Mouse (Mus musculus) lung, embryonic 14.5 days (tissue): ENCODE data around the gene Sema6d. TPM values are rescaled to one million over a fixed set of nuclear protein-coding genes. Genes with fewer than 3 reads are reported as not detected.

ENCODE experiments used
- ATAC-seq: fragments of 200-750 bp; cut with Nextera tagmentation; 2 replicates; pipeline ENCODE4 v1.8.0; 2017; ENCODE audit warnings: mild to moderate bottlenecking, moderate TSS enrichment, moderate library complexity; ENCODE audit not compliant: insufficient read depth
- DNase-seq: peaks from one replicate; pipeline ENCODE4 v3.0.0-alpha.2; 2015
- H3K27ac ChIP-seq: fragments of 300-500 bp; sonication (generic); 2 replicates; pipeline ENCODE4 v1.5.1; 2014; ENCODE audit warnings: low read depth, mild to moderate bottlenecking, moderate library complexity
- H3K27me3 ChIP-seq: fragments of 300-500 bp; sonication (generic); 2 replicates; pipeline ENCODE4 v1.6.1; 2014; ENCODE audit warnings: low read length, control low read depth; ENCODE audit not compliant: insufficient read depth
- H3K36me3 ChIP-seq: fragments of 300-500 bp; sonication (generic); 2 replicates; pipeline ENCODE4 v1.6.1; 2014; ENCODE audit warnings: control low read depth; ENCODE audit not compliant: insufficient read depth
- H3K4me1 ChIP-seq: fragments of 300-500 bp; sonication (generic); 2 replicates; pipeline ENCODE4 v1.6.1; 2014; ENCODE audit warnings: antibody characterized with exemption, control low read depth; ENCODE audit not compliant: insufficient read depth
- H3K4me2 ChIP-seq: fragments of 300-500 bp; sonication (generic); 2 replicates; pipeline ENCODE4 v1.6.1; 2014; ENCODE audit warnings: mild to moderate bottlenecking
- H3K4me3 ChIP-seq: fragments of 300-500 bp; sonication (generic); 2 replicates; pipeline ENCODE4 v1.5.1; 2014; ENCODE audit warnings: low read depth, low read length
- H3K9ac ChIP-seq: fragments of 300-500 bp; sonication (generic); 2 replicates; pipeline ENCODE4 v1.6.1; 2014
- H3K9me3 ChIP-seq: fragments of 300-500 bp; sonication (generic); 2 replicates; pipeline ENCODE4 v1.6.1; 2016; ENCODE audit warnings: low read depth, low read length, control low read depth
- CTCF ChIP-seq: IDR thresholded peaks from 2 replicates; pipeline ENCODE4 v1.5.1; 2016; ENCODE audit warnings: antibody characterized with exemption, low read depth
- WGBS: fragments of 180-500 bp; shearing (Covaris S2); extraction: QIAGEN DNeasy Blood & Tissue Kit; methylation state at CpG from one replicate; pipeline ENCODE4 v1.1.7; 2014; 5-methylcytosine and 5-hydroxymethylcytosine counted together
- polyA plus RNA-seq: library from polyadenylated mRNA; unstranded; fragments of >200 nt; fragmentation: Nextera tagmentation; extraction: Ambion mirVana; gene quantifications from 2 replicates; pipeline ENCODE4 v1.2.1, GENCODE M21; 2014

Gene Sema6d
- polyA plus RNA-seq, 1 experiment from 2014 or later = 26.7 TPM

GRCm38 (mm10) chr2:124436704-124437103 is 346.9 kb downstream of the Sema6d start:
- H3K4me1 ChIP-seq = no peaks in the 10 kb centered on the region
- WGBS = 53% methylated on average over 8 of the region's 8 CpGs
- no peak overlapping the region for H3K4me2 ChIP-seq
- H3K9me3 ChIP-seq = no peaks in the 10 kb centered on the region
- H3K27me3 ChIP-seq = no peaks in the 10 kb centered on the region
- H3K9ac ChIP-seq = no peak overlapping the region
- TF ChIP-seq CTCF = no peak
- DNase-seq = no peak
- no peaks in the 10 kb centered on the region for H3K36me3 ChIP-seq
- no peak for ATAC-seq
- no peak overlapping the region for H3K4me3 ChIP-seq
- H3K27ac ChIP-seq = no peak overlapping the region

- no peak overlapping the region for H3K4me2 ChIP-seq
- no peaks in the 10 kb centered on the region for H3K4me1 ChIP-seq
- H3K9ac ChIP-seq = no peak overlapping the region
- no peaks in the 10 kb centered on the region for H3K27me3 ChIP-seq
- H3K4me3 ChIP-seq = no peak overlapping the region
- no peaks in the 10 kb centered on the region for H3K36me3 ChIP-seq
- peak; percentile 33 for DNase-seq
- ATAC-seq = no peak
- no peaks in the 10 kb centered on the region for H3K9me3 ChIP-seq
- 78% methylated on average over 2 of the region's 2 CpGs for whole genome bisulfite sequencing
- no peak overlapping the region for H3K27ac ChIP-seq
- no peak for TF ChIP-seq CTCF
Observed at GRCm38 (mm10) chr2:124444199-124444598, 354.4 kb downstream of the Sema6d start.

- Histone ChIP-seq H3K4me3 (no peak overlapping the region), H3K27me3 (no peaks in the 10 kb centered on the region), H3K27ac (no peak overlapping the region), H3K9ac (no peak overlapping the region), H3K9me3 (no peaks in the 10 kb centered on the region), H3K4me1 (0 out of 2 replicates have a peak, but pooled peaks cover 6% of the 10 kb centered on the region), H3K4me2 (no peak overlapping the region), H3K36me3 (no peaks in the 10 kb centered on the region)
- TF ChIP-seq CTCF = no peak
- DNase-seq (no peak), ATAC-seq (no peak)
- WGBS = 71% methylated on average over 2 of the region's 2 CpGs
Observed at GRCm38 (mm10) chr2:124455881-124456280, 366.1 kb downstream of the Sema6d start.

GRCm38 (mm10) chr2:124456999-124457398 is 367.2 kb downstream of the Sema6d start:
- TF ChIP-seq CTCF = no peak
- Histone ChIP-seq H3K4me3 (no peak overlapping the region), H3K4me1 (0 out of 2 replicates have a peak, but pooled peaks cover 10% of the 10 kb centered on the region), H3K27ac (no peak overlapping the region), H3K27me3 (no peaks in the 10 kb centered on the region), H3K4me2 (no peak overlapping the region), H3K9ac (no peak overlapping the region), H3K9me3 (no peaks in the 10 kb centered on the region), H3K36me3 (no peaks in the 10 kb centered on the region)
- 89% methylated on average over 4 of the region's 4 CpGs for WGBS
- DNase-seq (no peak), ATAC-seq (no peak)

- Histone ChIP-seq H3K4me2 (no peak overlapping the region), H3K4me3 (no peak overlapping the region), H3K9ac (no peak overlapping the region), H3K27ac (no peak overlapping the region), H3K36me3 (no peaks in the 10 kb centered on the region), H3K4me1 (0 out of 2 replicates have a peak, but pooled peaks cover 10% of the 10 kb centered on the region), H3K27me3 (no peaks in the 10 kb centered on the region), H3K9me3 (no peaks in the 10 kb centered on the region)
- TF ChIP-seq CTCF = no peak
- WGBS = 65% methylated on average over 2 of the region's 2 CpGs
- DNase-seq (no peak), ATAC-seq (no peak)
Observed at GRCm38 (mm10) chr2:124458028-124458427, 368.3 kb downstream of the Sema6d start.

GRCm38 (mm10) chr2:124460956-124461355 is 371.2 kb downstream of the Sema6d start:
- no peaks in the 10 kb centered on the region for H3K27me3 ChIP-seq
- no peaks in the 10 kb centered on the region for H3K9me3 ChIP-seq
- 37% methylated on average over 2 of the region's 2 CpGs for WGBS
- no peak overlapping the region for H3K4me2 ChIP-seq
- H3K36me3 ChIP-seq = no peaks in the 10 kb centered on the region
- peak overlapping the region; percentile 63; the same call in 1 of the 2 replicates for H3K27ac ChIP-seq
- H3K4me3 ChIP-seq = no peak overlapping the region
- peak; percentile 50 for DNase-seq
- H3K4me1 ChIP-seq = peaks cover 14% of the 10 kb centered on the region; the same call in 1 of the 2 replicates
- TF ChIP-seq CTCF = no peak
- H3K9ac ChIP-seq = no peak overlapping the region
- ATAC-seq = peak; percentile 67; the same call in 1 of the 2 replicates

GRCm38 (mm10) chr2:124461378-124461851 is 371.6 kb downstream of the Sema6d start:
- Histone ChIP-seq H3K4me2 (no peak overlapping the region), H3K4me1 (peaks cover 14% of the 10 kb centered on the region; the same call in 1 of the 2 replicates), H3K9me3 (no peaks in the 10 kb centered on the region), H3K4me3 (no peak overlapping the region), H3K36me3 (no peaks in the 10 kb centered on the region), H3K27me3 (no peaks in the 10 kb centered on the region), H3K27ac (peak overlapping the region; percentile 63; the same call in 1 of the 2 replicates), H3K9ac (no peak overlapping the region)
- DNase-seq = peak; percentile 59
- 14% methylated on average over 3 of the region's 3 CpGs for WGBS
- TF ChIP-seq CTCF = no peak
- peak; percentile 42; the same call in 1 of the 2 replicates for ATAC-seq
